Mouse (Mus musculus) midbrain, embryonic 15.5 days (tissue): ENCODE results near the gene Cnp. TPM values are rescaled to one million over a fixed set of nuclear protein-coding genes. Genes with fewer than 3 reads are reported as not detected.
A peak's percentile ranks its signal among the peaks of the same experiment; 100 is the strongest.
"Not testable (repeated sequence)": the region's sequence is repeated elsewhere in the genome, so short reads cannot be mapped to it uniquely, and the experiment has no call there.

ENCODE experiments used
- ATAC-seq: fragments of 200-750 bp; cut with Nextera tagmentation; replicated peaks from 2 replicates; pipeline ENCODE4 v1.8.0; 2017; ENCODE audit warnings: moderate TSS enrichment
- H3K27ac ChIP-seq: fragments of 300-500 bp; sonication (generic); 2 replicates; pipeline ENCODE4 v1.5.1; 2015; ENCODE audit warnings: mild to moderate bottlenecking, inconsistent platforms
- H3K27me3 ChIP-seq: fragments of 300-500 bp; sonication (generic); replicated peaks from 2 replicates; pipeline ENCODE4 v1.6.1; 2015; ENCODE audit warnings: inconsistent platforms
- H3K36me3 ChIP-seq: fragments of 300-500 bp; sonication (generic); replicated peaks from 2 replicates; pipeline ENCODE4 v1.6.1; 2015; ENCODE audit warnings: inconsistent platforms
- H3K4me1 ChIP-seq: fragments of 300-500 bp; sonication (generic); 2 replicates; pipeline ENCODE4 v1.6.1; 2015; ENCODE audit warnings: inconsistent platforms
- H3K4me2 ChIP-seq: fragments of 300-500 bp; sonication (generic); 2 replicates; pipeline ENCODE4 v1.6.1; 2015; ENCODE audit warnings: inconsistent platforms, mild to moderate bottlenecking, moderate library complexity
- H3K4me3 ChIP-seq: fragments of 300-500 bp; sonication (generic); 2 replicates; pipeline ENCODE4 v1.5.1; 2015; ENCODE audit warnings: mild to moderate bottlenecking, inconsistent platforms
- H3K9ac ChIP-seq: fragments of 300-500 bp; sonication (generic); 2 replicates; pipeline ENCODE4 v1.6.1; 2015; ENCODE audit warnings: mild to moderate bottlenecking, inconsistent platforms
- H3K9me3 ChIP-seq: fragments of 300-500 bp; sonication (generic); 2 replicates; pipeline ENCODE4 v1.6.1; 2016; ENCODE audit warnings: inconsistent platforms
- WGBS: fragments of 180-500 bp; shearing (Covaris S2); methylation state at CpG from one replicate; pipeline ENCODE4 v1.1.7; 2015; ENCODE audit warnings: mixed read lengths; 5-methylcytosine and 5-hydroxymethylcytosine counted together
- polyA plus RNA-seq: library from polyadenylated mRNA; unstranded; fragments of >200 nt; fragmentation: Nextera tagmentation; extraction: Ambion mirVana; gene quantifications from 2 replicates; pipeline ENCODE4 v1.2.1, GENCODE M21; 2015

Cnp gene
- polyA plus RNA-seq = 38.3 and 40.0 TPM in 2 replicates

DNA sequence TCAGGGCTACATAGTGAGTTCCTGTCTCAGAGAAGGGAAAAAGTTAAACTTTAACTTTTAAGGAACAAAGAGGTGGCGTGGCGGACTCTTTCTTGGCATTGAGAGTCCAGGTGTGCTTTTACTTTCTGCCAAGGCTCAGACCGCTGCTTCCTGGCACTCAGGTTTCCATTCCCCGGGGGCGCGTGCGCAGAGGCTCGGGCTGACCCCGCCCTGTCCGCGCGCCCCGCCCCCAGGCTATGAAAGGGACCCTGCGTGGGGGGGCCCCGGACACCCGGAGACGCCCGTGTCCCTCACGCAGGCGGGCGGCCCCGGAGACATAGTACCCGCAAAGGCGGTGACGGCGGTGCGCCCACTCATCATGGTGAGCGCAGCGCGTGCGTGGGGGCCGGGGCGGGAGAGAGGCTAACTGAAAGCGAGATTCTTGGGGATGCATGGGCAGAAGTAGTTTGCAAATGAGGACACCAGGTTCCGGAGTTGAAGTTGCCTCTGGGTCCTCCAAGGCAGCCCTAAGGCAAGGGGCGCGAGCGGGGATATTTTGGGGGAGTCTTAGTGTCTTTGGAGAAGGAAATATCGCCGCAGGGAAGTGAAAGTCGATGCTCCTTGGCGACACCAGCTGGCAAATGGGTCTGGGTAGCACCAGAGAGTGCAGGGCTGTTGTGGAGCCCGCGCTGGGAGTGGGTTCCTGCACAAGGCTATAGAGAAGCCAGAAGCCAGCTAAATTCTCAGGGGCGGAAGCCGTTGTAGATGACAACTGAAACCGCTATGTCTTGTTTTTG is at the start of gene Cnp:
Gene Cnp (plus strand): TSS at position 197 of the 776 bp plus-strand sequence.
- 3% methylated on average over 47 of the region's 47 CpGs for WGBS
- Histone ChIP-seq H3K27me3 (0 out of 2 replicates have a peak, but pooled peaks cover 7% of the 10 kb centered on the region), H3K9me3 (no peaks in the 10 kb centered on the region), H3K27ac (peak within 1 kb of the TSS; percentile 61), H3K4me2 (peak within 1 kb of the TSS; percentile 81), H3K9ac (peak within 1 kb of the TSS; percentile 52), H3K4me3 (peak within 1 kb of the TSS; percentile 65), H3K4me1 (peaks cover 32% of the 10 kb centered on the region), H3K36me3 (0 out of 2 replicates have a peak, but pooled peaks cover 3% of the 10 kb centered on the region)
- ATAC-seq = peak; percentile 61; the same call in 1 of the 2 replicates

DNA sequence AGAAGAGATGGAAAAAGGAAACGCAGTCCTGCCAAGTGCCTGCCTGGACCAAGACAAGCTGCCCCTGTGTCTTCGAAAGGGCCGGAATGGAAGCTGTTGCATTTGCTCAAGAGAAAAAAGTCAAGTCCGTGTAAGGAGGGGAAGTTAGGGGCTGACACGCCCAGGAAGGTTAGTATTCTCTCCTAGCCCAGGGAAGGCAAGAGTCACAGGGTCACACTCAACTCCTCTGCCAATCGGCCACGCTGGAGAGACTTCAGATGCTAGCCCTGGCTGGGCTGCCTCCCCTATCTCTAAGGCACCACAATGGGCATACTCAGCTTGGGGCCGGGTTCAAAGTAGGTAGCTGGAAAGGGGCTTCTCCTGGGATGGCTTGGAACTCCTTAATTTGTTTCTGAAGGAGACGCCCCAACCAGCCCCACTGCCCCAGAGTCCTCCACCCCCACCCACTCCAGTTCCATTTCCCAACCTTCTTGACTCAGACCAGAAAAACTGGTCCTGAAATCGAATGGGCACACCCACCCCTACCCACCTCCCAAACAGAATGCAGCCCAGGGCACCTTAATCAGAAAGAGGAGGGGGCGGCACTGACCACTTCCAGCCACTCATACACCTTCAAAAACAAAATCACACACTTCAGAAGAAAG is 49.6 kb upstream of the Cnp start:
- no peak for ATAC-seq
- H3K9me3 ChIP-seq = no peaks in the 10 kb centered on the region
- WGBS = 57% methylated on average over 11 of the region's 11 CpGs
- H3K4me2 ChIP-seq = peak overlapping the region; percentile 68
- H3K27me3 ChIP-seq = no peaks in the 10 kb centered on the region
- H3K4me3 ChIP-seq = peak overlapping the region; percentile 70
- H3K9ac ChIP-seq = peak overlapping the region; percentile 63; the same call in 1 of the 2 replicates
- H3K36me3 ChIP-seq = peaks cover 33% of the 10 kb centered on the region
- peaks cover 33% of the 10 kb centered on the region for H3K4me1 ChIP-seq
- H3K27ac ChIP-seq = no peak overlapping the region

DNA sequence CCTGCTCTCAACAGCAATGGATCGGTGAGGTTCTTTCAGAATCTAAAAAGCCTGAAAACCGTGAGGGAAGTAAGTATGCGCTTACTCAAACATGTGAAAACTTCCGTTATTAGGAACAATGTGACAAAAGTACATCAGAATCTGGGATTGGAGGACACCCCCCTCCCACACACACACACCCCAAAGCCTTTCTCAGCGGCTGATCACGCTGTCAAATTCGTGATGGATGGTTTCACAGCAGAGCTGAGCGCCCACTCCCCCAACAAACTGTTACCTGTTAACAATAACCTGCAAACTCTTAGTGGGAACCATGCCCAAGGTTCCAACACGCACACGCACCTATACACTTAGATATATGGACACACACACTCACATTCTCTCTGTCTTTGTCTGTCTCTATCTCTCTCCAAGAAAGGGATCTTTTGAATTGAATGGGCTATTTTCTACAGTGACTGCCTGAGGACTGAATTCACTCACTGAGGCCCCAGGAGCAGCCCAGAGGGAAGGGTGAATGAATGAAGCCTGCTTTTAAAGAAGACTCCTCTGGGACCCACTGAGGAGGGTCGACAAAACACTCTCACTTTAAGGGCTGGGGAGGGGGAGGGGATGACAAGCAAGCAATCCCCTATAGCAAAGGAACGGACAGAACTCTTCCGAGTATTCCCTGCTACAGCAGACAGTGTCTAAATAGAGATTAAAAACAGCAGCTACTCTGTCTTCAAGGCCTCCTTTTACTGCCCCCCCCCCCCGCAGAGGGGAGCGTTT is 48.5 kb upstream of the Cnp start:
- ATAC-seq = no peak
- no peak overlapping the region; the same call in 1 of the 2 replicates for H3K27ac ChIP-seq
- H3K4me2 ChIP-seq = peak overlapping the region; percentile 68
- peak overlapping the region; percentile 63 for H3K9ac ChIP-seq
- WGBS = 6% methylated on average over 15 of the region's 15 CpGs
- no peaks in the 10 kb centered on the region for H3K9me3 ChIP-seq
- peaks cover 33% of the 10 kb centered on the region for H3K4me1 ChIP-seq
- H3K27me3 ChIP-seq = no peaks in the 10 kb centered on the region
- peak overlapping the region; percentile 70 for H3K4me3 ChIP-seq
- H3K36me3 ChIP-seq = peaks cover 22% of the 10 kb centered on the region

DNA sequence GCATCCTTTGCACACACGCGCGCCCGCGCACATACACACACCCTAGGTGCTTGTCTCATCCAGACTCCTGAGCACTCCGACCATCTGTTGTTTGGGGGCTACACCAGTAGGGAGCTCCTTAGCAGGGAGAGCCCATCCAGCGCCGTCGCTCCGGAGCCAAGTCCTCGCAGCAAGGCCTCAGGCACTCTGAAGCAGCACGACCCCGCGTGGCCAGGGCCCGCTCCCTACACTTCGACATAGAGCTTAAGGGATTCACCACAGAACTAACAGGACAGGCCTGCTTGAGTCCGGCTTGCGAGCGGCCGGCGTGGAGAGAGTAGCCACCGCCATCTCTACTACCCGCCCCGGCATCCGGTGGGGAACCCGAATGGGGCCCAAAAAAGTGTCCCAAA is 47.6 kb upstream of the Cnp start:
- WGBS = under 1% methylated on average over 26 of the region's 26 CpGs
- H3K4me1 ChIP-seq = peaks cover 33% of the 10 kb centered on the region
- peak overlapping the region; percentile 70 for H3K4me3 ChIP-seq
- H3K9ac ChIP-seq = peak overlapping the region; percentile 63
- H3K27me3 ChIP-seq = no peaks in the 10 kb centered on the region
- H3K36me3 ChIP-seq = peaks cover 13% of the 10 kb centered on the region
- H3K9me3 ChIP-seq = no peaks in the 10 kb centered on the region
- peak; percentile 31 for ATAC-seq
- peak overlapping the region; percentile 89 for H3K27ac ChIP-seq
- peak overlapping the region; percentile 68 for H3K4me2 ChIP-seq

DNA sequence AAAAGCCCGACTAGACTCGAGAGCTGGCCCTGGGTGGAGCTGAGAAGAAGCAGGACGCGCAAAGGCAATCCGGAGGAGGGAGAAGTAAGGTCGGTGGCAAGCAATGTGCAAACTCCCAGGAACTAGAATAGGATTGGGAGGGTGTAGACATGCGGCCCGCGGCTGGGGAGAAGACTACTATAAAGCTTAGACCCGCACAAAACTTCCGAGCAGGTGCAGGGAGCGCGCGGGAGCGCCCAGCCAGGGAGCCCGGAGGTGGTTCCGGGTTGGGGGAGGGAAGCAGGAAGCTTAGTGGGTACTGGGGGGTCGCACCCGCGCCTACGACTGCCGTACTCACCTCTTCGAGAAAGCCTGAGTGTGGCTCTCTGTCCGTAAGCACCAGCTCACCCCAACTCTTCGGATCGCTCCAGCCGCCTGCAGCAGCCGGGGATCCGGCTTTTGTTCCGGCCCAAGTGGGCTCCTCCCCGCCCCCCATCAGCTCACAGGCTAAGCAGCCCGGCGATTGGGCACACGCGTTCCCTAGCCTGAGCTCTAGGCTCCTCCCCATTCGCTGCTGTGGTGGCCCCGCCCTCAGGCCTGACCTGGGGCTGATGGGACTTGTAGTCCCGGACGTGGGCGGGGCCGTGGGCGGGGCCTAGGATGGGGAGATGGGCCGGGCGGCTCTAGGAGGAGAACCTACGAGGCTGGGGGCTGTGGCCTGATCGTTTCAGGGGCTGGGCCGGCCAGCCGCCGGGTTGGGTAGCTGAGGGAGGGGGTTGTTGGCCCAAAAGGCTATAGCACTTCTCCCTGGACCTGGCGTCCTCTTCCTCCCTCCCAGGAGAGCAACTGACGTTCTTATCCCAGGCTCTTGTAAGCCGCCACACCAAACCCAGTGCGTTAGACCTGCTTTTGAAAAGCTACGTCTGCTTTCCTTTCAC is 47.0 kb upstream of the Cnp start, which contains the start of gene Acly:
Gene Acly (minus strand): TSS at position 543 of the 917 bp plus-strand sequence.
- Histone ChIP-seq H3K9ac (peak within 1 kb of the TSS; percentile 63), H3K27me3 (no peaks in the 10 kb centered on the region), H3K27ac (peak within 1 kb of the TSS; percentile 89), H3K4me1 (peaks cover 33% of the 10 kb centered on the region), H3K9me3 (no peaks in the 10 kb centered on the region), H3K4me2 (peak within 1 kb of the TSS; percentile 68), H3K36me3 (peaks cover 7% of the 10 kb centered on the region), H3K4me3 (peak within 1 kb of the TSS; percentile 70)
- peak; percentile 98 for ATAC-seq
- WGBS = under 1% methylated on average over 54 of the region's 54 CpGs

DNA sequence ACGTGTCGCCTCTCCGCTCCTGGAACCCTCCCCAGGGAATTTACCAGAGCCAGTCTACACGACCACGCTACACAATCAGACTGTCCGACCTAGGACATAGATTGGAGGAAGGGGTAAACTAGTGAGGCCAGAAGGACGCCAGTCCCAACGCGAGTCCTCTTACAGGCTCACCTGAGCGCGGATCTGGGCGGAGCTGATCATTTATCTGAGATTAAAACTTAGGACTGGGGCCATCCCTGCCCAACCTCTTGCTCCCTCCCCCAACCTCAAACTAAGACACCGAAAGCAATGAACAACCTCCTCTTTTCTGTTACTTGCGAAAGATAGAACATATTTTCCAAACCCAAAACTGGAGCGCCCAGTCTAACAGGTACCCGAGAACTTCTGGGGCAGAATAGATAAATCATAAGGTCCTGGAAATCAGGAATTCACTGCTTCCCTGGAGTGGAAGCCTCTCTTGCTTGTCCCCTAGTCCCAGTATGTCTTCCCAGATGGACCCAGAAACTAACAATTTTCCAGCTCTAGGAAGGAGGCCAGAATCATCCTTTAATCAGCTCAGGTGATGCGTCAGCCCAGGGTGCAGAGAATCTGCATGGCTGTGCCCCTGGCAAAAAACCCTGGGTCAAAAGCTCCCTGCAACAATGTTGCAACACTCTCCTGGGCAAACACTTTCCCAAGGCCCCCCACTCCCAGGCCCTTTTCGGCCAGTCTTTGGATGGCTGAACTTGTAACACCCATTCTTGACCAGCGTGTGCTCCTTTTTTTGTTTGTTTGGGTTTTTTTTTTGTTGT is 46.1 kb upstream of the Cnp start:
- Histone ChIP-seq H3K9me3 (no peaks in the 10 kb centered on the region), H3K27ac (peak overlapping the region; percentile 89), H3K9ac (peak overlapping the region; percentile 57), H3K36me3 (no peaks in the 10 kb centered on the region), H3K4me2 (peak overlapping the region; percentile 68), H3K4me3 (peak overlapping the region; percentile 70), H3K4me1 (peaks cover 33% of the 10 kb centered on the region), H3K27me3 (no peaks in the 10 kb centered on the region)
- WGBS = 24% methylated on average over 19 of the region's 19 CpGs
- no peak; the same call in 1 of the 2 replicates for ATAC-seq

DNA sequence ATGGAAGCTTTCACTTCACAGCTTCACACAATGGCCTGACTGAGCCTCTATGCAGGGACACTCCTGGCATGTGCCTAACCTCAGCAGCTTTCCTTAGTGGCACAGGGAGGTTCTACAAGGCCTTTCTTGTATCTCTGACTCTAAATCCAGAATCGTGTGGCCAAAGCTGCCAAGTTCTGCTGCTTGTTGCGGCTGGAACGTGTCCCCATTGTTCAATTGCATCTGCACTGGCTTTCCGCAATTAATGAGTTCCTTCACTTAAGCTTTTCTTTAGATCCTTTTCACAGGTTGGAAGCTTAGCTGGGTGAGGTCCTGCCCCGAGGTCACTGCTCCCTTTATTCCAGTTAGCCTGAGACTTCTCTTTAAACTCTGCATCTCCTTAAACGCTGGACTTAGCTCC is 40.8 kb upstream of the Cnp start:
- no peak overlapping the region for H3K9ac ChIP-seq
- 17% methylated on average over 6 of the region's 6 CpGs for WGBS
- no peak for ATAC-seq

DNA sequence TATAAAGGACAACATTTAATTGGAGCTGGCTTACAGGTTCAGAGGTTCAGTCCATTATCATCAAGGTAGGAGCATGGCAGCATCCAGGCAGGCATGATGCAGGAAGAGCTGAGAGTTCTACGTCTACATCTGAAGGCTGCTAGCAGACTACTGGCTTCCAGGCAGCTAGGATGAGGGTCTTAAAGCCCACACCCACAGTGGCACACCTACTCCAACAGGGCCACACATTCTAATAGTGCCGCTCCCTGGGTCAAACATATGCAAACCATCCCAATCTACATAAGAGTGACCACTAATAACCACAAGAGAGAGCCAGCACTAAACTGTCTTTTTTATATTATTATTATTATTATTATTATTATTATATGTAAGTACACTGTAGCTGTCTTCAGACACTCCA is 40.3 kb upstream of the Cnp start:
- WGBS = 72% methylated on average over 2 of the region's 2 CpGs
- H3K9me3 ChIP-seq, ATAC-seq, H3K27ac ChIP-seq, H3K36me3 ChIP-seq, H3K4me2 ChIP-seq, H3K27me3 ChIP-seq, H3K9ac ChIP-seq, H3K4me1 ChIP-seq, H3K4me3 ChIP-seq: not testable (repeated sequence)

More for the DNA sequence above, 40.8 kb upstream of the Cnp start:
- Histone ChIP-seq H3K4me2 (no peak overlapping the region), H3K4me3 (no peak overlapping the region), H3K36me3 (no peaks in the 10 kb centered on the region), H3K4me1 (no peaks in the 10 kb centered on the region), H3K27me3 (no peaks in the 10 kb centered on the region), H3K27ac (no peak overlapping the region), H3K9me3 (no peaks in the 10 kb centered on the region)

DNA sequence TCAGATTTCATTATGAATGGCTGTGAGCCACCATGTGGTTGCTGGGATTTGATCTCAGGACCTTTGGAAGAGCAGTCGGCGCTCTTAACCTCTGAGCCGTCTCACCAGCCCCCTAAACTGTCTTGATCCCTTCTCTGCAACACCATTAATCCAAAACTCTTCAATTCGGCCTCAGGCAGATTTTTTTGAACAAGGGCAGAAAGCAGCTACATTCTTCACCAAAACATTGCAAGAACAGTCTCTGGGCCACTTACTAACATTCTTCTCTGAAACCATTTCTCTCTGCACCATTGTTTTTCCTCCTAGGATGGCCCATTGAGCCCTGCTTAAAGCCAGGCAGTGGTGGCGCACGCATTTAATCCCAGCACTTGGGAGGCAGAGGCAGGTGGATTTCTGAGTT is 39.9 kb upstream of the Cnp start:
- not testable (repeated sequence) for H3K4me2 ChIP-seq, H3K9me3 ChIP-seq, H3K27me3 ChIP-seq, H3K36me3 ChIP-seq, H3K27ac ChIP-seq, H3K9ac ChIP-seq, ATAC-seq, H3K4me1 ChIP-seq, H3K4me3 ChIP-seq
- WGBS = 87% methylated on average over 6 of the region's 6 CpGs

DNA sequence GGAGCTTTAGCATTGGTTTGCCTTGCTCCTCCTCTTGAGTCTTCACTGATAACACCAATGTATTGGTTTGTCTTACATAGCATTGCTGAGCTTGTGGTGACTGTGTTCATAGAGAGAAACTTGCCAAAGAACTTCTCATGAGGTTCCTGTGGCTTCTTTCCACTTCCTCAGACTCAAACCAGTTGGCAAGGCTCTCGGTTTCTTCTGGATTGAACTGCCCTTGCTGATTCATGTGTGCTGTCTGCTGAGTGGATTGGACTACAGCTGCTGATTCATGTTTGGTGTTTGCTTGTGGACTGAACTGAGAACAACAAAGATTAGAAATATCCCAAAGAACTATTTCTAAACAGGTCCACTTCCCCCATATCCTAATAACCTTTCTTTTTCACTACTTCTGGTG is 38.7 kb upstream of the Cnp start:
- Histone ChIP-seq H3K4me3 (no peak overlapping the region), H3K9ac (no peak overlapping the region), H3K27ac (no peak overlapping the region), H3K27me3 (no peaks in the 10 kb centered on the region), H3K4me2 (no peak overlapping the region), H3K36me3 (no peaks in the 10 kb centered on the region), H3K4me1 (no peaks in the 10 kb centered on the region), H3K9me3 (no peaks in the 10 kb centered on the region)
- ATAC-seq = no peak
- WGBS = 86% methylated on average over 1 of the region's 1 CpGs

DNA sequence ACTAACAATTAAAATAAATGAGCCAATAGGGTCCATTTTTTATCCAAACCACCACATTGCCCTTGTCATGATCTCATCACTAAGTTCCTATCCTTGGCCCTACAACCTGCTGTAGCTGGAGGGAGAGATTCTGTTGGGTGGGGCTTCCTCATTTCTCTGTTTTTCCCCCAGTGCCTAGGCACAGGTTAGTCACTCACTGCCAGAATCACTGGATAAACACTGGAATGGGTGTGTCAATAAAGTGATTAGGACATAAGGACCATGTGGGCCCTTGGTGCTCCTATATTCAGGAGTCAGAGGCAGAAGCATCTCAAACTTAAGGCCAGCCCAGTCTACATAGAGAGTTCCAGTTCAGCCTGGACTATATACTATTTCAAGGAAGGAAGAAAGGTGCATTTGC is 38.2 kb upstream of the Cnp start:
- Histone ChIP-seq H3K4me2 (no peak overlapping the region), H3K27ac (no peak overlapping the region), H3K36me3 (no peaks in the 10 kb centered on the region), H3K9ac (no peak overlapping the region), H3K9me3 (no peaks in the 10 kb centered on the region), H3K4me1 (no peaks in the 10 kb centered on the region), H3K27me3 (no peaks in the 10 kb centered on the region), H3K4me3 (no peak overlapping the region)
- ATAC-seq = no peak
